ENCODE assay signal across 8 mouse cellular contexts in genomic region chr16:97165444-97166121, GRCm38 (mm10). TPM values are rescaled to one million over a fixed set of nuclear protein-coding genes. Genes with fewer than 3 reads are reported as not detected.
DNase-seq lines count a peak whose midpoint lies in the region; ATAC-seq and TF ChIP-seq lines count a peak whose summit lies in the region.

No protein-coding gene starts in this region.

- H3K27ac ChIP-seq in embryonic facial prominence, embryonic 10.5 days (replicated peaks) = no peak overlapping the region
- no peak overlapping the region for H3K27ac ChIP-seq in heart, embryonic 13.5 days (replicated peaks)
- no peak overlapping the region for H3K27ac ChIP-seq in kidney, embryonic 16.5 days (ENCODE audit: low read length)
- no peak overlapping the region for H3K27ac ChIP-seq in liver, embryonic 11.5 days (ENCODE audit: low read depth, low read length)
- H3K27ac ChIP-seq in midbrain, postnatal 0 days (ENCODE audit: low read depth, low read length) = peak overlapping the region; percentile 82

- H3K4me2 ChIP-seq in heart, embryonic 13.5 days = peak overlapping the region; percentile 86
- H3K4me2 ChIP-seq in kidney, embryonic 16.5 days (replicated peaks; ENCODE audit: low read depth, low read length) = peak overlapping the region; percentile 72
- peak overlapping the region; percentile 65 for H3K4me2 ChIP-seq in liver, embryonic 11.5 days
- peak overlapping the region; percentile 94 for H3K4me2 ChIP-seq in midbrain, postnatal 0 days (ENCODE audit: low read depth, low read length, poor library complexity, severe bottlenecking)

- peak; percentile 6 for DNase-seq in 3T3-L1 (ENCODE audit: low read depth, low spot score)
- peak; percentile 65 for DNase-seq in adrenal gland, adult 2 months
- DNase-seq in embryonic facial prominence, embryonic 10.5 days (ENCODE audit: low spot score) = peak; percentile 70
- peak; percentile 33 for DNase-seq in liver, embryonic 11.5 days (ENCODE audit: low spot score)
- peak; percentile 93 for DNase-seq in midbrain, postnatal 0 days (ENCODE audit: low spot score)
- peak; percentile 20 to 32 for DNase-seq in thymus, postnatal 36 days

- no peak for ATAC-seq in heart, embryonic 13.5 days (ENCODE audit: extremely low read depth, insufficient number of reproducible peaks, low FRiP score, low TSS enrichment)
- ATAC-seq in kidney, embryonic 16.5 days (ENCODE audit: low FRiP score, low TSS enrichment) = peak; percentile 81
- ATAC-seq in liver, embryonic 11.5 days (replicated peaks; ENCODE audit: low FRiP score) = peak; percentile 53
- ATAC-seq in midbrain, postnatal 0 days (ENCODE audit: low FRiP score) = peak; percentile 75

- peaks cover 66% of the 10 kb centered on the region for H3K27me3 ChIP-seq in embryonic facial prominence, embryonic 10.5 days (replicated peaks; ENCODE audit: low read depth, poor library complexity, severe bottlenecking)
- peaks cover 68% of the 10 kb centered on the region for H3K27me3 ChIP-seq in heart, embryonic 13.5 days (replicated peaks)
- peaks cover 44% of the 10 kb centered on the region for H3K27me3 ChIP-seq in kidney, embryonic 16.5 days (ENCODE audit: insufficient read depth, low read length)
- peaks cover 44% of the 10 kb centered on the region for H3K27me3 ChIP-seq in liver, embryonic 11.5 days (replicated peaks; ENCODE audit: control insufficient read depth, insufficient read depth, low read length)
- H3K27me3 ChIP-seq in midbrain, postnatal 0 days (ENCODE audit: insufficient read depth, low read length) = no peaks in the 10 kb centered on the region

- H3K4me1 ChIP-seq in embryonic facial prominence, embryonic 10.5 days = peaks cover 19% of the 10 kb centered on the region
- peaks cover 11% of the 10 kb centered on the region; the same call in 1 of the 2 replicates for H3K4me1 ChIP-seq in heart, embryonic 13.5 days
- peaks cover 5% of the 10 kb centered on the region; the same call in 1 of the 2 replicates for H3K4me1 ChIP-seq in kidney, embryonic 16.5 days (ENCODE audit: insufficient read depth, low read length)
- H3K4me1 ChIP-seq in liver, embryonic 11.5 days (replicated peaks; ENCODE audit: control insufficient read depth, insufficient read depth, low read length) = no peaks in the 10 kb centered on the region
- peaks cover 17% of the 10 kb centered on the region; the same call in 1 of the 2 replicates for H3K4me1 ChIP-seq in midbrain, postnatal 0 days (ENCODE audit: insufficient read depth, low read length)

- TF ChIP-seq CTCF in midbrain, postnatal 0 days (IDR thresholded peaks at IDR 0.05) = peak; percentile 89

- H3K9ac ChIP-seq in heart, embryonic 13.5 days = peak overlapping the region; percentile 67
- H3K9ac ChIP-seq in kidney, embryonic 16.5 days (replicated peaks; ENCODE audit: low read length) = peak overlapping the region; percentile 20
- H3K9ac ChIP-seq in liver, embryonic 11.5 days (ENCODE audit: low read depth, low read length) = no peak overlapping the region
- peak overlapping the region; percentile 67 for H3K9ac ChIP-seq in midbrain, postnatal 0 days (replicated peaks; ENCODE audit: low read length, poor library complexity, severe bottlenecking)

- no peaks in the 10 kb centered on the region for H3K36me3 ChIP-seq in embryonic facial prominence, embryonic 10.5 days (replicated peaks)
- no peaks in the 10 kb centered on the region for H3K36me3 ChIP-seq in heart, embryonic 13.5 days
- no peaks in the 10 kb centered on the region for H3K36me3 ChIP-seq in kidney, embryonic 16.5 days (ENCODE audit: insufficient read depth, low read length)
- no peaks in the 10 kb centered on the region for H3K36me3 ChIP-seq in liver, embryonic 11.5 days (ENCODE audit: control insufficient read depth, insufficient read depth, low read length)
- H3K36me3 ChIP-seq in midbrain, postnatal 0 days (ENCODE audit: insufficient read depth, low read length) = no peaks in the 10 kb centered on the region

- 2% methylated on average over 21 of the region's 21 CpGs for WGBS in embryonic facial prominence, embryonic 10.5 days
- WGBS in heart, embryonic 13.5 days = 1% methylated on average over 21 of the region's 21 CpGs
- WGBS in kidney, embryonic 16.5 days = 1% methylated on average over 21 of the region's 21 CpGs
- WGBS in liver, embryonic 11.5 days = 5% methylated on average over 21 of the region's 21 CpGs
- under 1% methylated on average over 21 of the region's 21 CpGs for WGBS in midbrain, postnatal 0 days

- no peaks in the 10 kb centered on the region for H3K9me3 ChIP-seq in embryonic facial prominence, embryonic 10.5 days
- no peaks in the 10 kb centered on the region for H3K9me3 ChIP-seq in heart, embryonic 13.5 days
- no peaks in the 10 kb centered on the region for H3K9me3 ChIP-seq in kidney, embryonic 16.5 days (ENCODE audit: low read length)
- no peaks in the 10 kb centered on the region for H3K9me3 ChIP-seq in liver, embryonic 11.5 days (ENCODE audit: control insufficient read depth, low read length)
- H3K9me3 ChIP-seq in midbrain, postnatal 0 days (ENCODE audit: low read length) = no peaks in the 10 kb centered on the region

- peak overlapping the region; percentile 57 for H3K4me3 ChIP-seq in embryonic facial prominence, embryonic 10.5 days
- H3K4me3 ChIP-seq in heart, embryonic 13.5 days = peak overlapping the region; percentile 52
- H3K4me3 ChIP-seq in kidney, embryonic 16.5 days (ENCODE audit: low read length) = peak overlapping the region; percentile 41
- peak overlapping the region; percentile 26 for H3K4me3 ChIP-seq in liver, embryonic 11.5 days (ENCODE audit: low read depth, low read length)
- H3K4me3 ChIP-seq in midbrain, postnatal 0 days (ENCODE audit: low read depth, low read length) = peak overlapping the region; percentile 46

RNA-seq across cellular contexts. Expression of gene Dscam, which starts 5.0 kb away (rescaled TPM):
- not detected for total RNA-seq in adrenal gland, adult 2 months (2021)
- 0.01 TPM in 1 of 2 replicates, not detected in the other for polyA plus RNA-seq in adrenal gland, adult 2 months (2012; rRNA removed)
- polyA plus RNA-seq in embryonic facial prominence, embryonic 10.5 days (2016; fragmentation: Nextera tagmentation; extraction: Ambion mirVana) = 0.14 and 0.25 TPM in 2 replicates
- not detected in 2 replicates for polyA plus RNA-seq in heart, embryonic 13.5 days (2015; fragmentation: Nextera tagmentation; extraction: Ambion mirVana)
- 0.04 TPM in 2 replicates for polyA plus RNA-seq in kidney, embryonic 16.5 days (2015; fragmentation: Nextera tagmentation; extraction: Ambion mirVana)
- 0.04 TPM in 2 replicates for polyA plus RNA-seq in liver, embryonic 11.5 days (2014; fragmentation: Nextera tagmentation; extraction: Ambion mirVana)
- total RNA-seq in midbrain, postnatal 0 days (2014; rRNA removed) = 63.0 and 64.6 TPM in 2 replicates
- 14.3 and 15.1 TPM in 2 replicates for polyA plus RNA-seq in midbrain, postnatal 0 days (2015; fragmentation: Nextera tagmentation; extraction: Ambion mirVana)

Comparison
In these comparisons a context has a peak if more than half of its experiments do, and no peak if none do; other contexts are left out.
1. DNase-seq: peak in every context shown above with its lines; median percentile 93 in midbrain, postnatal 0 days; 70 in embryonic facial prominence, embryonic 10.5 days; 65 in adrenal gland, adult 2 months; 33 in liver, embryonic 11.5 days; 26 in thymus, postnatal 36 days; 6 in 3T3-L1.
2. RNA of gene Dscam, which starts 5.0 kb away (polyA plus RNA-seq): 14.3 to 15.1 TPM in midbrain, postnatal 0 days; 0.14 to 0.25 TPM in embryonic facial prominence, embryonic 10.5 days, not detected in heart, embryonic 13.5 days, 0.04 TPM in liver, embryonic 11.5 days, 0.04 TPM in kidney, embryonic 16.5 days and 0.01 TPM in adrenal gland, adult 2 months; every median in the first group is over 10 times any median in the second.
3. Peak in every context shown above with its lines, with median percentiles within 50 percentile points of each other: H3K4me3 ChIP-seq and H3K4me2 ChIP-seq.